Mouse (Mus musculus) heart, adult 2 months (tissue): ENCODE measurements around the gene Kcnk5.

Source experiments
- CTCF ChIP-seq: fragments of 200-600 bp; IDR thresholded peaks from 2 replicates; pipeline ENCODE4 v1.8.1; 2022; ENCODE audit warnings: antibody characterized with exemption, mild to moderate bottlenecking, moderate library complexity
- EP300 ChIP-seq: fragments of 200-500 bp; IDR thresholded peaks from 2 replicates; pipeline ENCODE4 v1.6.1; 2011; ENCODE audit warnings: low read depth, low read length, control low read depth; ENCODE audit not compliant: insufficient read depth
- POLR2A ChIP-seq: fragments of 200-500 bp; IDR thresholded peaks from 2 replicates; pipeline ENCODE4 v1.6.1; 2011; ENCODE audit warnings: mild to moderate bottlenecking, low read depth, low read length, control low read depth; ENCODE audit not compliant: insufficient read depth

DNA sequence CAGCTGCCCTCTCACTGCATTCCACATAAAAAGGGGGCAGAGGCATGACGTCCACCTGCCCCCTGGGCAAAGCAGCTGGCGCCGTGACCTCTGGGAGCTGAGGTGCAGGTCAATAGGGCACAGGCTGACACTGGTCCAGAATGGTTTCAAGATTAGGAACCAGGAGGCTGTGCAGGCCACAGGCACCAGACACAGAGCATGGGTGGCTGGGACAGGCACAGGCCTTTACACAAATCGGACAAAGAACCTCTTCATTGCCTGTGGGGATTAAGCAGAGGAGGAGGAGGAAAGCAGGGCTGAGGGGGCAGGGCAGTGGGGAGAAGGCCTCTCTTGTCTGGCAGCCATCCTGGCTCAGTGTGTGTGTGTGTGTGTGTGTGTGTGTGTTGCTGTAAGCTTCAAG lies 37.5 kb downstream of the Kcnk5 start:
- TF ChIP-seq CTCF (no peak), POLR2A (no peak), EP300 (no peak)
